Mouse (Mus musculus): ENCODE data around the gene Mto1. TPM values are rescaled to one million over a fixed set of nuclear protein-coding genes. Genes with fewer than 3 reads are reported as not detected.

Mto1 gene
- total RNA-seq, 1 experiment from 2014 or later, result 28.3 TPM

Other genes with a start within 250 kb of the Mto1 start
- not detected in 2 replicates for gene Gsta1, start 217.6 kb upstream of the Mto1 start, total RNA-seq (2017)
- not detected in 2 replicates for gene Gm3776, start 191.1 kb upstream of the Mto1 start, total RNA-seq (2017)
- not detected in 2 replicates for gene Gm10639, start 158.3 kb upstream of the Mto1 start, total RNA-seq (2017)
- not detected in 2 replicates for gene Omt2a, start 133.4 kb upstream of the Mto1 start, total RNA-seq (2017)
- not detected in 2 replicates for gene Omt2b, start 120.6 kb upstream of the Mto1 start, total RNA-seq (2017)
- not detected in 2 replicates for gene Gsta2, start 92.4 kb upstream of the Mto1 start, total RNA-seq (2017)
- not detected in 2 replicates for gene Dppa5a, start 80.0 kb upstream of the Mto1 start, total RNA-seq (2017)
- gene Ooep, start 69.5 kb upstream of the Mto1 start, total RNA-seq (2017), result not detected in 2 replicates
- gene Ddx43, start 52.4 kb upstream of the Mto1 start, total RNA-seq (2017), result 0.37 and 0.82 TPM in 2 replicates
- gene Cgas, start 5.0 kb upstream of the Mto1 start, total RNA-seq (2017), result 19.8 and 22.1 TPM in 2 replicates
- 0.41 TPM in 1 of 2 replicates, not detected in the other for gene Gm17324, start 578 bp downstream of the Mto1 start, total RNA-seq (2017)
- gene Eef1a1, start 40.9 kb downstream of the Mto1 start, total RNA-seq (2017), result 14,048 and 16,425 TPM in 2 replicates
- gene Slc17a5, start 139.8 kb downstream of the Mto1 start, total RNA-seq (2017), result 5.9 and 8.7 TPM in 2 replicates
- gene Cd109, start 167.3 kb downstream of the Mto1 start, total RNA-seq (2017), result not detected in 2 replicates